Mouse (Mus musculus): ENCODE data around the gene Mccc1. TPM values are rescaled to one million over a fixed set of nuclear protein-coding genes. Genes with fewer than 3 reads are reported as not detected.

Gene Mccc1
- polyA plus RNA-seq, 1 experiment: 21.2 TPM

DNA sequence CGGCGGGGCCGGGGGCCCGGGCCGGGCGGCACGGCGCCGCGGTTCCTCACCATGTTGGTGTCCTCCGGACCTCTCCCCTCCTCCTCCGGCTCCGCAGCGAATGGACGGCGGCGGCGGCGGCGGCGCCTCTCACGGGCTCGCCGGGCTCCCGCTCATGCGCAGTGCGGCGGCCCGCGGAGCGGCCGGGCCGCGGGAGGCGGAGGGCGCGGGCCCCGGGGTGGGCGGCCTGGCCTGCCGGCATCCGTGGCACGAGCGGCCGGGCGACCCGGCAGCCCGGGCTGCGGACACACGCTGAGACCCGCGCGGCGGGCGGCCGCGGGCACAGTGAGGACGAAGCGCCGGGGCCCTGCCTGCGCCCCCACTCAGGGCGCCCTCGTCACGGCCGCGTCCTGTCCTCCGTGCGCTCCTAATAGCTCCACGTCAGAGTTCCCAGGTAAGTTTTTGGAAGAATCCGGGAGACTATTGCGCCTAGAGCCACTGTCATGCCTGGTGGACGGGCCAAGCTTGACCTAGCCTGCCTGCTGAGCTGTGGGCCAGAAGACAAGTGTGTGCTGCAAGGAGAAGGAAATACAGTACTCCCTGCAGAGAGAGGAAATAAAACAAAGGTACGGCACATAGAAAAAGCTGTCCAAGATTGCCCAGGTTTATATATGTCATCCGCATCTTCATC, 67.6 kb downstream of the Mccc1 start:
- peak; percentile 85 for DNase-seq (ENCODE audit: low read depth)
- peak; percentile 81 for TF ChIP-seq POLR2A (IDR thresholded peaks at IDR 0.05; ENCODE audit: borderline replicate concordance, extremely low read depth, insufficient read depth, insufficient read length, poor library complexity, severe bottlenecking)
- no peak for TF ChIP-seq CTCF (IDR thresholded peaks at IDR 0.05; ENCODE audit: borderline replicate concordance, extremely low read depth, insufficient read depth, insufficient read length)

DNA sequence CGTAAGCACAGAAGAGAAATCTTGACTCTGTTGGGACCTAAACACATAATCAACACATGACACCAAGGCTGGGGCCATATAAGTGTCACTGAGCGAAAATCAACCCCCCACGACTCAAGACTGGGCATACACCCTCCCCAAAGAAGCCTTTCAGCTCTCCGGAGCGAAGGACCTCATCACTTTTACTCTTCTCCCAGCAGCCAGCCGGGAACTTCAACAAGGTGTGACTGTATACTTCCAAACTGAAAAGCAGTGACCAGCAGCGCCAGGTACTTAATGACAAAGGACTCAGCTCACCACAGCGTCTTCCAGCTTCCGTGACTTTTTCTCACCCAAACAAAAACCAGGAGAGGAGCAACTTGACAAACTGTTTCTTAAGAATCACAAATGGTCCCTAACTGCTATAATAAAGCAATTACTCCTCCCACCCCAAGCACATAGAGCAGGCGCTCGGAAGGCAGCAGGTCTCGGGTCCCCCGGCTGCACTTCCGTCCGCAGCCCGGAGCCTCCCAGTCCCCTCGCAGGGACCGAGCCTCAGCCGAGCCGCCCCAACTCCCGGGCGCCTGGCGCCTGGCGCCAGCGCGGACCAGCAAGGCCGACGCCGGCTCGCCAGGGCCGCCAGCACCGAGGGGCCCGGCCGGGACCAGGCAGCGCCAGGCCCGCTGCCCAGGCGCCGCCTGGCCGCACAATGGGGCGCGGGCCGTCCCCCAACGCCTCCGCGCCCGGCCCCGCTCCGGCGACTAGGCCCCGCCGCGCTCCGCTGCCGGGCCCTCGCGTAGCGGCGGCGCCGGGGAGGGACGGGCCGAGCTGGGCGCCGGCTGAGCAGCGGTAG, 68.4 kb downstream of the Mccc1 start:
- no peak; the same call in 1 of the 2 replicates for TF ChIP-seq POLR2A (IDR thresholded peaks at IDR 0.05; ENCODE audit: borderline replicate concordance, extremely low read depth, insufficient read depth, insufficient read length, poor library complexity, severe bottlenecking)
- TF ChIP-seq CTCF (IDR thresholded peaks at IDR 0.05; ENCODE audit: borderline replicate concordance, extremely low read depth, insufficient read depth, insufficient read length): no peak
- peak; percentile 64 for DNase-seq (ENCODE audit: low read depth)

DNA sequence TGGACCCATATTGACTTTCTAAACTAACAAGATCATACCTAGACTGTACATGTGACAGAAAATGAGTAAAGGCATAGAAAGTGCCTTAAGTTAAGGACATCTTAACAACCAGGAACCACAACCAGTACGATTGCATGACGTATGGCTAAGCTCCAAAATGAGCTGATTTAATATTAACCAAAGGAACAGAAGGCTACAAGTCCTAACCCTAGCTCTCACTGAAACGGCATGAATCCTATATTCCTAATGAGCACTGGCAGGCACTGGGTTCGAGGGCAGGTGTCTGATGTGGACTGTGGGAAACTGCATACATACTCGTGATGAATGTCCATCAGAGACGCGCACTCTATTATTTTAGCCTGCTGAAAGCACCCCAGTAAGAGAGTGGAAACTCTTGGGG, 69.1 kb downstream of the Mccc1 start:
- peak; percentile 2 for DNase-seq (ENCODE audit: low read depth)
- TF ChIP-seq CTCF (IDR thresholded peaks at IDR 0.05; ENCODE audit: borderline replicate concordance, extremely low read depth, insufficient read depth, insufficient read length) (no peak), POLR2A (IDR thresholded peaks at IDR 0.05; ENCODE audit: borderline replicate concordance, extremely low read depth, insufficient read depth, insufficient read length, poor library complexity, severe bottlenecking) (no peak)

DNA sequence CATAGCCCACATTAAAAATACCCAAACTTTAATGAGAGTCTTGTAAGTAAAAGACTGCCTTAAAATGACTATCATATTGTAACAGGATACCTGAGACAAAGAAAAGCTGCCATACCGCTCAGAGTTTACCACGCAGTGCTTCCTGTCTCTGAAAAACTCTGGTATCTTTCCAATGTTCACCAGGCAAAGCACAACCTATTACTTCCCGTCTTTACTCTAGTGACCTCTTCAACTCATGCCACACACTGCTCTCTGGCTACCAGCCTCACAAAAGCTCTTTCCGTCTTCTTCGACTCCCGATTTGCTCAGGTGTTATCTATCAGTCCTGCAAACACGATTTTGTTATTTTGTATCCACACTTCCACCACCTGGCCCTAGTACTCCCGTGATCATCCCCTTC, 70.6 kb downstream of the Mccc1 start:
- no peak for TF ChIP-seq CTCF (IDR thresholded peaks at IDR 0.05; ENCODE audit: borderline replicate concordance, extremely low read depth, insufficient read depth, insufficient read length)
- TF ChIP-seq POLR2A (IDR thresholded peaks at IDR 0.05; ENCODE audit: borderline replicate concordance, extremely low read depth, insufficient read depth, insufficient read length, poor library complexity, severe bottlenecking): no peak
- no peak for DNase-seq (ENCODE audit: low read depth)

DNA sequence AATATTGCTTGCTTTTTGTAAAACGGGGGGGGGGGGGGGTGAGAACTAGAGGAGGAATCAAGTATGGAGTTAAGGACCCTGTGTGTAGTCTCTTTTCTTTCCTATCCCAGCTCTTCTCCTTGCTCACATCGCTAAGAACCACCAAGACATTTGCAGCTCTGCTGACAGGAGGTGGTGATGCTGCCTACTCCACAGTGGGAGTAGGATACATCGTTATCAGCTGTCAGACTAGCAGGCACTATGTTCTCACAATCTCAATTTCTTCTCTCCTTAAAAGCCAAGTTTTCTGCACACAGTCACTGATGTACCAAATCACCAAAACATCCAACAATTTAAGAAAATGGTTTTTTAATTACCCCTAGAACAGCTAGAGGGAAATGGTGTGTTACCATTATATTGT, 71.1 kb downstream of the Mccc1 start:
- DNase-seq (ENCODE audit: low read depth): peak; percentile 8
- TF ChIP-seq CTCF (IDR thresholded peaks at IDR 0.05; ENCODE audit: borderline replicate concordance, extremely low read depth, insufficient read depth, insufficient read length) (no peak), POLR2A (IDR thresholded peaks at IDR 0.05; ENCODE audit: borderline replicate concordance, extremely low read depth, insufficient read depth, insufficient read length, poor library complexity, severe bottlenecking) (no peak)

DNA sequence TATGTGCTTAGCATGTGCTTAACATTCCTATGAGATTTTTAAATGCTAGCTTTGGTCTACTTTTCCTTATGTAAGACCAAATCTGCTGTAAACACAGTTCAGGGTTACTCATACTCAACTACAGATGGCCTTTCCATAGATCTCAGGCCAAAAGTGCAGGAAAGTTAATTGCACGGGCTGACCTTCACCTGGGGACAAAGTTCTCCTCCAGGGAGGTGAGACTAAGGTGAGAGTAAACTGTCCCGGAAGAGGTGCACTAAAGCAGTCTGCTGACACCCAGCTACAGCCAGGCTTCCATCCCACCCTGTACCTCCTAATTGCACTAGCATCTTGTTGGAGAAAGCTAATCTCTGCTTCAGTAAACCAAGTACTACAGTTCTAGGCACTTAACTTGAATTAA, 74.6 kb downstream of the Mccc1 start:
- DNase-seq (ENCODE audit: low read depth): no peak
- TF ChIP-seq CTCF (IDR thresholded peaks at IDR 0.05; ENCODE audit: borderline replicate concordance, extremely low read depth, insufficient read depth, insufficient read length): no peak
- no peak for TF ChIP-seq POLR2A (IDR thresholded peaks at IDR 0.05; ENCODE audit: borderline replicate concordance, extremely low read depth, insufficient read depth, insufficient read length, poor library complexity, severe bottlenecking)

DNA sequence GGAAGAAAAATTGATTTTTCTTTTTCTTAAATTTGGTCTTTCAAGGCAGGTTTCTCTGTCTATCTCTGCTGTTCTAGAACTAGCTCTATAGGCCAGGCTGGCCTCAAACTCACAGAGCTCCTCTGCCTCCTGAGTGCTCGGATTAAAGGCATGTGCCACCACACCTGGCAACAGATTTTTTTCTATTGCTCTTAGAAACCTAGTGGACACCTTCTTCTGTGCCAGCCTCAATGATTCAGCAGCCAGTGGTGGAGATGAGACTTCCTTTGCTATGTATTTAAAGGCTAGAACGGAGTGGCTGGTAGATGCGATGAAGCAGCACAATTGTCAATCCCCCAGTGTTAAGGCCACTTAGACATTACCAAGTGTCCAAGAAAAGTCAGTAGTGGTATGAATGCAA, 76.5 kb downstream of the Mccc1 start:
- DNase-seq (ENCODE audit: low read depth): no peak

DNA sequence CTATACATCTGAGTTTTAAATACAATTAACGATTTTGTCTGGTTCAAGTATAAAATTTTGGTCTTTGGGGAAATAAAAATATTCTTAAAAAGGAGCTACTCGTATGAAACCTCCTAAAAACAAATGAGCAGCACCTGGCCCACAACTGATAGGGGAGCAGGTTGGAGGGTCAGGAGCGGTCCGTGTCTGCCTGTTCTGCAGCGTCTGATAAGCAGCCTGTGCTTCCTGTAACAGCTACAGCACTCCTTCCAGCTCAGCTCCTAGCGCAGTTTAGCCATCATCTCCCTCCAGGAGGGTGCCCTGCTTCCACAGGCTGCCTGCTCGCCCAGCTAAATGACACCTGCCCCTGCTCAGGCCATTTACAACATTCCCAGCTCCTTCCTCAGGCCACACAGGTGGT, 77.0 kb downstream of the Mccc1 start:
- no peak for DNase-seq (ENCODE audit: low read depth)

More for the DNA sequence above, 76.5 kb downstream of the Mccc1 start:
- TF ChIP-seq CTCF (IDR thresholded peaks at IDR 0.05; ENCODE audit: borderline replicate concordance, extremely low read depth, insufficient read depth, insufficient read length) (no peak), POLR2A (IDR thresholded peaks at IDR 0.05; ENCODE audit: borderline replicate concordance, extremely low read depth, insufficient read depth, insufficient read length, poor library complexity, severe bottlenecking) (no peak)

DNA sequence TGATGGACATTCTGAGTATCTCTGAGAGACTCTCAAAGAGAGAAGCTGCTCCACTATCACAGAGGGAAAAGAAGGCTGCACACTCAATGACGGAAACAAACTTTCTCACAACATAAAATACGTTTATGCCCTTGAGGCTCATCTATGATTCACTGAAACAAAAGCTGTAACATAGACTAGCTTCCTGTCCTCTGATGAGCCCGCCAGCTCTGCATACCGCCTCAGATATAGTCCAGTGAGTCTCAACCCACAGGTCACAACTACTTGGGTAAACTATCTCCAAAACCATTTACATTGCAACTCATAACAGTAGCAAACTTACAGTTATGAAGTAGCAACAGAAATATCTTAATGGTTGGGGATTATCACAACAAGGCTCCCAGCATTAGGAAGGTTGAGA, 78.0 kb downstream of the Mccc1 start:
- no peak for DNase-seq (ENCODE audit: low read depth)
- TF ChIP-seq CTCF (IDR thresholded peaks at IDR 0.05; ENCODE audit: borderline replicate concordance, extremely low read depth, insufficient read depth, insufficient read length): no peak

More for the DNA sequence above, 77.0 kb downstream of the Mccc1 start:
- TF ChIP-seq CTCF (IDR thresholded peaks at IDR 0.05; ENCODE audit: borderline replicate concordance, extremely low read depth, insufficient read depth, insufficient read length): no peak
- no peak for TF ChIP-seq POLR2A (IDR thresholded peaks at IDR 0.05; ENCODE audit: borderline replicate concordance, extremely low read depth, insufficient read depth, insufficient read length, poor library complexity, severe bottlenecking)

DNA sequence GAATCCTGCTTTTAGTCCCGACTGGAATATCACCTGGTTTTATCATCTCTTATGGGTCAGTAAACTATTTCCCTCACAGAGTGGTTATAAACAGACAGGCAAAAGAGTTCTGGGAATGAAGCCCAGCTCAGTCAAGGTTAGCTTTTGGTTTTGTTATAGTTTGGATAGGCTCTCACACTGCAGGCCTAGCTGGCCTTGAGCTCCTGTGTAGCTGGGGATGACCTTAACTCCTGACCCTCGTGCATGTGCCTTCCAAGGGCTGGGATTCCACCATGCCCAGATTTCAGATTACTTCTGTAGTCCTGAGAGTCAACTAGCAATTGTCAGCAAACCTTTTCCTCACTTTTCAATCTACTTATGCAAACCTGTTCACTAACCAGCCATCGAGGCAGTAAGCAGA, 82.2 kb downstream of the Mccc1 start:
- TF ChIP-seq CTCF (IDR thresholded peaks at IDR 0.05; ENCODE audit: borderline replicate concordance, extremely low read depth, insufficient read depth, insufficient read length): no peak
- TF ChIP-seq POLR2A (IDR thresholded peaks at IDR 0.05; ENCODE audit: borderline replicate concordance, extremely low read depth, insufficient read depth, insufficient read length, poor library complexity, severe bottlenecking): no peak
- DNase-seq (ENCODE audit: low read depth): no peak

Other genes starting within 250 kb of the Mccc1 start
- gene Atp11b, start 246.6 kb downstream of the Mccc1 start, polyA plus RNA-seq (2012; rRNA removed): 68.0 and 69.7 TPM in 2 replicates
- 26.8 and 38.0 TPM in 2 replicates for gene Dcun1d1, start 63.2 kb downstream of the Mccc1 start, polyA plus RNA-seq (2012; rRNA removed)
- not detected in 2 replicates for gene Ccdc144b, start 52.9 kb upstream of the Mccc1 start, polyA plus RNA-seq (2012; rRNA removed)
- gene Acad9, start 65.3 kb upstream of the Mccc1 start, polyA plus RNA-seq (2012; rRNA removed): 45.6 and 48.5 TPM in 2 replicates
- 3.9 and 7.5 TPM in 2 replicates for gene D3Ertd254e, start 150.3 kb upstream of the Mccc1 start, polyA plus RNA-seq (2012; rRNA removed)
- gene Qrfpr, start 221.6 kb upstream of the Mccc1 start, polyA plus RNA-seq (2012; rRNA removed): 1.4 and 1.5 TPM in 2 replicates

All from brain, embryonic 14.5 days (tissue).